23 mouse cellular contexts compared by ENCODE assay signal in the genomic region with DNA sequence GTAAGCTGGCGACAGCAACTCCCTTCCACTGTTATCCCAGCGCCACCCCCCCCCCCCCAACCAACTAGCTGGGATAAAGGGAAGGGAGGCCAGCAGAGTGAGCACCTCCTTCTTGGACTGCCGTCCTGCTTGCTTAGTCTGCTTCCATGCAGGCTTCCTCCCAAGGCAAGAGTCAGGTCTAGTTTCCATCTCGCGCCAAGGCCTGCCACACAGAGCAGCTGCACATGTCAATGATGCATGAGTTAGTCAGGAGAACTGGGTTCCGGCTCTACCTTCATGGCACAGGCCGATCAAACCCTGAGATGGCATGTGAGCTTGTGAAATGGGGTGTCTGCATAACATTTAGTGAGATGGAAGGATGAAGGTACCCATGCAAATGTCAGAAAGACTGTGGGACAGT.
DNase-seq lines count a peak whose midpoint lies in the region; ATAC-seq and TF ChIP-seq lines count a peak whose summit lies in the region.
"Had no signal": no experiment of that assay in that cellular context is flagged by ENCODE, and none has a peak within 500 bp of the region (broad histone marks: within the 10 kb centered on the region; RNA-seq: fewer than 3 reads in every experiment).

No protein-coding gene starts in this region.

- H3K27ac ChIP-seq in gastrocnemius, adult 2 months: peak overlapping the region; percentile 0; the same call in 1 of the 2 replicates
- peak overlapping the region; percentile 78 for H3K27ac ChIP-seq in liver, embryonic 11.5 days (ENCODE audit: low read depth, low read length)
- no peak overlapping the region for H3K27ac ChIP-seq in liver, postnatal 0 days (ENCODE audit: low read depth)
- peak overlapping the region; percentile 31; the same call in 1 of the 2 replicates for H3K27ac ChIP-seq in MEL (ENCODE audit: control insufficient read depth, low read depth, low read length)
- H3K27ac ChIP-seq in cortical plate, adult 2 months (ENCODE audit: insufficient read depth, low read length): no peak overlapping the region
- H3K27ac ChIP-seq: embryonic facial prominence, embryonic 10.5 days; kidney, embryonic 15.5 days; limb, embryonic 10.5 days had no signal

- DNase-seq in gastrocnemius, adult 2 months: peak; percentile 58
- DNase-seq in gastrocnemius, postnatal 4 days (ENCODE audit: low spot score in 2 of 2): no peak
- no peak for DNase-seq in liver, embryonic 11.5 days (ENCODE audit: low spot score)
- no peak for DNase-seq in liver, postnatal 0 days
- DNase-seq in MEL (ENCODE audit: low read depth, low spot score): no peak
- no peak for DNase-seq in frontal cortex, postnatal 14 days (ENCODE audit: low spot score in 2 of 2)
- no peak for DNase-seq in kidney, postnatal 36 days
- DNase-seq: adrenal gland, postnatal 10 days; cerebellum, adult 9-10 months; gastrocnemius, postnatal 36 days; kidney, adult 11 months; kidney, postnatal 4 days; lung, postnatal 4 days; right cerebral cortex, adult 18-20 months; right cerebral cortex, postnatal 4 days; thymus, adult 18-20 months had no signal

- peak overlapping the region; percentile 39 for H3K4me2 ChIP-seq in liver, embryonic 11.5 days
- H3K4me2 ChIP-seq in liver, postnatal 0 days (ENCODE audit: low read depth, low read length): no peak overlapping the region
- H3K4me2 ChIP-seq: heart, embryonic 11.5 days; kidney, embryonic 15.5 days had no signal

- no peak; the same call in 1 of the 2 replicates for ATAC-seq in liver, embryonic 11.5 days (replicated peaks; ENCODE audit: low FRiP score)
- ATAC-seq in liver, postnatal 0 days: no peak
- ATAC-seq: activated CD4-positive, CD25-positive, alpha-beta regulatory T cell, adult 4 months; midbrain, embryonic 16.5 days had no signal

- no peak for TF ChIP-seq POLR2A in MEL (IDR thresholded peaks at IDR 0.05; ENCODE audit: control insufficient read depth in 1 of 2, insufficient read depth in 1 of 2, low read depth in 1 of 2, low read length in 2 of 2, poor library complexity in 1 of 2)
- no peak for TF ChIP-seq POLR2A in cortical plate, adult 2 months (IDR thresholded peaks at IDR 0.05; ENCODE audit: extremely low read depth, insufficient read depth, low read length)

- H3K36me3 ChIP-seq in liver, embryonic 11.5 days (ENCODE audit: control insufficient read depth, insufficient read depth, low read length): no peaks in the 10 kb centered on the region
- no peaks in the 10 kb centered on the region for H3K36me3 ChIP-seq in liver, postnatal 0 days (replicated peaks; ENCODE audit: insufficient read depth, low read length)
- peaks cover 0 to 9% of the 10 kb centered on the region in 2 experiments; a peak in 3 of 4 replicates for H3K36me3 ChIP-seq in MEL (ENCODE audit: control insufficient read depth in 1 of 2, insufficient read depth in 2 of 2, low read length in 2 of 2)
- H3K36me3 ChIP-seq: embryonic facial prominence, embryonic 10.5 days; kidney, embryonic 15.5 days; limb, embryonic 10.5 days had no signal

- H3K4me3 ChIP-seq in gastrocnemius, adult 2 months: no peak overlapping the region
- no peak overlapping the region for H3K4me3 ChIP-seq in liver, embryonic 11.5 days (ENCODE audit: low read depth, low read length)
- H3K4me3 ChIP-seq in liver, postnatal 0 days (ENCODE audit: low read depth, low read length): no peak overlapping the region
- H3K4me3 ChIP-seq in MEL (ENCODE audit: control insufficient read depth in 1 of 2, insufficient read depth in 1 of 2, low read depth in 2 of 2, low read length in 2 of 2): no peak overlapping the region
- H3K4me3 ChIP-seq in cortical plate, adult 2 months (ENCODE audit: insufficient read depth, low read length): peak overlapping the region; percentile 37
- H3K4me3 ChIP-seq: embryonic facial prominence, embryonic 10.5 days; kidney, embryonic 15.5 days; limb, embryonic 10.5 days had no signal

- H3K9ac ChIP-seq in liver, embryonic 11.5 days (ENCODE audit: low read depth, low read length): no peak overlapping the region
- H3K9ac ChIP-seq in liver, postnatal 0 days (replicated peaks): no peak overlapping the region
- no peak overlapping the region for H3K9ac ChIP-seq in MEL (ENCODE audit: control insufficient read depth, low read depth, low read length, poor library complexity, severe bottlenecking)
- H3K9ac ChIP-seq: kidney, embryonic 15.5 days had no signal

- no peaks in the 10 kb centered on the region for H3K9me3 ChIP-seq in liver, embryonic 11.5 days (ENCODE audit: control insufficient read depth, low read length)
- H3K9me3 ChIP-seq in liver, postnatal 0 days (ENCODE audit: low read length): no peaks in the 10 kb centered on the region
- no peaks in the 10 kb centered on the region for H3K9me3 ChIP-seq in MEL (replicated peaks; ENCODE audit: insufficient read depth, low read length)
- H3K9me3 ChIP-seq: embryonic facial prominence, embryonic 10.5 days; kidney, embryonic 15.5 days; limb, embryonic 10.5 days had no signal

- no peak for TF ChIP-seq CTCF in gastrocnemius, adult 2 months (IDR thresholded peaks at IDR 0.05)
- no peak for TF ChIP-seq CTCF in liver, postnatal 0 days (IDR thresholded peaks at IDR 0.05; ENCODE audit: low read depth)
- no peak for TF ChIP-seq CTCF in MEL (IDR thresholded peaks at IDR 0.05 in 2 of 3, conservative IDR thresholded peaks at IDR 0.05 in 1 of 3; ENCODE audit: control insufficient read depth in 1 of 3, insufficient read depth in 1 of 3, low read depth in 2 of 3, low read length in 3 of 3, poor library complexity in 1 of 3, severe bottlenecking in 1 of 3)
- TF ChIP-seq CTCF in cortical plate, adult 2 months (IDR thresholded peaks at IDR 0.05; ENCODE audit: extremely low read depth, insufficient read depth, low read length): no peak

- H3K79me2 ChIP-seq in MEL (ENCODE audit: control insufficient read depth, insufficient read depth, low read length, poor library complexity): no peaks in the 10 kb centered on the region; the same call in 1 of the 2 replicates

- intact Hi-C loops in gastrocnemius, adult 2 months (cut with DNase I): no loop called here

- peaks cover 48% of the 10 kb centered on the region for H3K4me1 ChIP-seq in liver, embryonic 11.5 days (replicated peaks; ENCODE audit: control insufficient read depth, insufficient read depth, low read length)
- peaks cover 14% of the 10 kb centered on the region for H3K4me1 ChIP-seq in liver, postnatal 0 days (ENCODE audit: insufficient read depth)
- H3K4me1 ChIP-seq in MEL (ENCODE audit: control insufficient read depth in 1 of 2, insufficient read depth in 2 of 2, low read length in 2 of 2): peaks cover 2 to 15% of the 10 kb centered on the region in 2 experiments; a peak in 1 of 4 replicates
- peaks cover 7% of the 10 kb centered on the region for H3K4me1 ChIP-seq in cortical plate, adult 2 months (ENCODE audit: control insufficient read depth, insufficient read depth, low read length)

- TF ChIP-seq RAD21 in MEL (IDR thresholded peaks at IDR 0.05; ENCODE audit: low read depth, low read length): no peak

- no peaks in the 10 kb centered on the region for H3K27me3 ChIP-seq in liver, embryonic 11.5 days (replicated peaks; ENCODE audit: control insufficient read depth, insufficient read depth, low read length)
- no peaks in the 10 kb centered on the region for H3K27me3 ChIP-seq in liver, postnatal 0 days (ENCODE audit: insufficient read depth, low read length)
- H3K27me3 ChIP-seq in MEL (ENCODE audit: control insufficient read depth in 1 of 2, insufficient read depth in 2 of 2, low read length in 2 of 2): no peaks in the 10 kb centered on the region

- no peak for TF ChIP-seq EP300 in liver, postnatal 0 days (IDR thresholded peaks at IDR 0.05; ENCODE audit: low read depth)
- TF ChIP-seq EP300 in MEL (IDR thresholded peaks at IDR 0.05; ENCODE audit: low read depth in 1 of 2, low read length in 2 of 2): no peak

- 85% methylated on average over 7 of the region's 7 CpGs for WGBS in liver, embryonic 11.5 days
- 72% methylated on average over 7 of the region's 7 CpGs for WGBS in liver, postnatal 0 days (ENCODE audit: insufficient replicate concordance)

TF ChIP-seq in MEL, 35 proteins besides CTCF, POLR2A, EP300 and RAD21:
- TF ChIP-seq GATA1 (IDR thresholded peaks at IDR 0.05; ENCODE audit: low read depth, low read length): no peak
- TF ChIP-seq SIN3A (IDR thresholded peaks at IDR 0.05; ENCODE audit: low read length): no peak
- TF ChIP-seq E2F4 (IDR thresholded peaks at IDR 0.05; ENCODE audit: borderline replicate concordance, low read depth, low read length): no peak
- no peak for TF ChIP-seq ZC3H11A (IDR thresholded peaks at IDR 0.05; ENCODE audit: low read depth, low read length)
- no peak for TF ChIP-seq NELFE (IDR thresholded peaks at IDR 0.05; ENCODE audit: low read depth, low read length)
- no peak for TF ChIP-seq POLR2AphosphoS2 (IDR thresholded peaks at IDR 0.05; ENCODE audit: low read length)
- no peak for TF ChIP-seq SMC3 (IDR thresholded peaks at IDR 0.05; ENCODE audit: low read depth, low read length)
- no peak for TF ChIP-seq MXI1 (IDR thresholded peaks at IDR 0.05; ENCODE audit: low read depth, low read length)
- TF ChIP-seq GABPA (IDR thresholded peaks at IDR 0.05; ENCODE audit: low read depth, low read length): no peak
- TF ChIP-seq USF1 (IDR thresholded peaks at IDR 0.05; ENCODE audit: low read depth, low read length): no peak

Comparison
In these comparisons a context has a peak if more than half of its experiments do, and no peak if none do; other contexts are left out.
1. H3K27ac ChIP-seq: peak in gastrocnemius, adult 2 months (single experiment), liver, embryonic 11.5 days (single experiment) and MEL (single experiment); none in liver, postnatal 0 days (single experiment) and cortical plate, adult 2 months (single experiment).